Mouse (Mus musculus) midbrain, postnatal 0 days (tissue): ENCODE measurements around the gene Pigc. TPM values are rescaled to one million over a fixed set of nuclear protein-coding genes. Genes with fewer than 3 reads are reported as not detected.
A peak's percentile ranks its signal among the peaks of the same experiment; 100 is the strongest.

Experiments used
- ATAC-seq: fragments of 200-750 bp; cut with Nextera tagmentation; 2 replicates; pipeline ENCODE4 v1.8.0; 2017; ENCODE audit warnings: moderate number of reproducible peaks, mild to moderate bottlenecking, moderate TSS enrichment, moderate library complexity; ENCODE audit not compliant: low FRiP score
- DNase-seq: peaks from one replicate; pipeline ENCODE4 v3.0.0-alpha.2; 2015; ENCODE audit warnings: low spot score
- H3K27ac ChIP-seq: fragments of 300-500 bp; sonication (generic); 2 replicates; pipeline ENCODE4 v1.5.1; 2014; ENCODE audit warnings: low read depth, mild to moderate bottlenecking, low read length, mixed read lengths
- H3K27me3 ChIP-seq: fragments of 300-500 bp; sonication (generic); 2 replicates; pipeline ENCODE4 v1.6.1; 2014; ENCODE audit warnings: low read length, control low read depth, mixed read lengths; ENCODE audit not compliant: insufficient read depth
- H3K36me3 ChIP-seq: fragments of 300-500 bp; sonication (generic); 2 replicates; pipeline ENCODE4 v1.6.1; 2014; ENCODE audit warnings: low read length, control low read depth, mixed read lengths; ENCODE audit not compliant: insufficient read depth
- H3K4me1 ChIP-seq: fragments of 300-500 bp; sonication (generic); 2 replicates; pipeline ENCODE4 v1.6.1; 2014; ENCODE audit warnings: mild to moderate bottlenecking, control low read depth, antibody characterized with exemption, low read length, mixed read lengths; ENCODE audit not compliant: insufficient read depth
- H3K4me2 ChIP-seq: fragments of 300-500 bp; sonication (generic); 2 replicates; pipeline ENCODE4 v1.6.1; 2014; ENCODE audit warnings: low read depth, mild to moderate bottlenecking, low read length, mixed read lengths; ENCODE audit not compliant: poor library complexity, severe bottlenecking
- H3K4me3 ChIP-seq: fragments of 300-500 bp; sonication (generic); 2 replicates; pipeline ENCODE4 v1.5.1; 2014; ENCODE audit warnings: low read depth, mild to moderate bottlenecking, low read length, moderate library complexity
- H3K9ac ChIP-seq: fragments of 300-500 bp; sonication (generic); replicated peaks from 2 replicates; pipeline ENCODE4 v1.6.1; 2014; ENCODE audit warnings: mild to moderate bottlenecking, low read length, moderate library complexity, mixed read lengths; ENCODE audit not compliant: poor library complexity, severe bottlenecking
- H3K9me3 ChIP-seq: fragments of 300-500 bp; sonication (generic); 2 replicates; pipeline ENCODE4 v1.6.1; 2016; ENCODE audit warnings: low read length, control low read depth
- CTCF ChIP-seq: IDR thresholded peaks from 2 replicates; pipeline ENCODE4 v1.5.1; 2016; ENCODE audit warnings: antibody characterized with exemption, mild to moderate bottlenecking
- WGBS: fragments of 180-500 bp; shearing (Covaris S2); extraction: QIAGEN DNeasy Blood & Tissue Kit; methylation state at CpG from one replicate; pipeline ENCODE4 v1.1.7; 2014; 5-methylcytosine and 5-hydroxymethylcytosine counted together
- polyA plus RNA-seq: library from polyadenylated mRNA; unstranded; fragments of >200 nt; fragmentation: Nextera tagmentation; extraction: Ambion mirVana; gene quantifications from 2 replicates; pipeline ENCODE4 v1.2.1, GENCODE M21; 2015
- total RNA-seq: library from RNA; depleted of rRNA; stranded (reverse); fragments of >200 nt; gene quantifications from 2 replicates; pipeline ENCODE4 v1.2.3, GENCODE M21; 2014

Pigc gene
- total and polyA plus RNA-seq, 2 experiments from 2014 or later: 14.5 to 22.6 TPM

DNA sequence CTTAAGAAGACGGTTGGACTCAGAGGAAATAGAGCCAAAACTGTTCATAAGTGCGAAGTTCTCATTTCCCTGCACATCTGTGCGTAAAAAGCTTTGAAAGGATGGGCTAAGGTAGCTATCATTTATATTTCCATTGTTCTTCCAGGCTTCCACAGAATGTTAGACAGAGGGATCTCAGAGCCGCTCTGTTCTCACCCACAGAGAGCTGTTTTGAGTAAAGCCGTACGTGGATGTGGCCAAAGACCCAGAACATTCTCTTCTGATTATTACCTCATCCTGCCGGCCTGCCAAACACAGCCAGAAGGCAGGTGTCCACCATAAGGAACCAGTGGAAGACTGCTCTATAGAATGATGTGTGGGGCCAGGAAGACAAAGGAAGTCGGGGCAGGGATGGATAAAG is 32.3 kb downstream of the Pigc start:
- ATAC-seq: no peak
- H3K36me3 ChIP-seq: no peaks in the 10 kb centered on the region
- 71% methylated on average over 8 of the region's 8 CpGs for WGBS

GRCm38 (mm10) chr1:162003729-162004517 is 34.9 kb downstream of the Pigc start:
- peaks cover 5% of the 10 kb centered on the region; the same call in 1 of the 2 replicates for H3K4me1 ChIP-seq
- no peak overlapping the region for H3K4me2 ChIP-seq
- no peak overlapping the region for H3K27ac ChIP-seq
- ATAC-seq (no peak), DNase-seq (no peak)
- H3K36me3 ChIP-seq: no peaks in the 10 kb centered on the region
- no peak overlapping the region for H3K4me3 ChIP-seq
- WGBS: 58% methylated on average over 14 of the region's 14 CpGs
- H3K9me3 ChIP-seq: no peaks in the 10 kb centered on the region
- no peak for TF ChIP-seq CTCF
- no peak overlapping the region for H3K9ac ChIP-seq
- no peaks in the 10 kb centered on the region for H3K27me3 ChIP-seq

More for the DNA sequence above, 32.3 kb downstream of the Pigc start:
- no peaks in the 10 kb centered on the region for H3K27me3 ChIP-seq
- H3K27ac ChIP-seq: 0 out of 2 replicates have a peak overlapping the region, but pooled peaks have one; percentile 12
- TF ChIP-seq CTCF: no peak
- H3K9ac ChIP-seq: no peak overlapping the region
- H3K4me2 ChIP-seq: no peak overlapping the region
- DNase-seq: no peak
- no peak overlapping the region for H3K4me3 ChIP-seq
- H3K9me3 ChIP-seq: no peaks in the 10 kb centered on the region
- peaks cover 3% of the 10 kb centered on the region; the same call in 1 of the 2 replicates for H3K4me1 ChIP-seq

GRCm38 (mm10) chr1:162004518-162004780 is 35.5 kb downstream of the Pigc start:
- Histone ChIP-seq H3K27me3 (no peaks in the 10 kb centered on the region), H3K9ac (no peak overlapping the region), H3K27ac (no peak overlapping the region; the same call in 1 of the 2 replicates), H3K36me3 (no peaks in the 10 kb centered on the region), H3K4me2 (no peak overlapping the region), H3K9me3 (no peaks in the 10 kb centered on the region), H3K4me3 (no peak overlapping the region), H3K4me1 (peaks cover 8% of the 10 kb centered on the region; the same call in 1 of the 2 replicates)
- ATAC-seq (no peak), DNase-seq (no peak)
- no peak for TF ChIP-seq CTCF
- 46% methylated on average over 7 of the region's 7 CpGs for WGBS

DNA sequence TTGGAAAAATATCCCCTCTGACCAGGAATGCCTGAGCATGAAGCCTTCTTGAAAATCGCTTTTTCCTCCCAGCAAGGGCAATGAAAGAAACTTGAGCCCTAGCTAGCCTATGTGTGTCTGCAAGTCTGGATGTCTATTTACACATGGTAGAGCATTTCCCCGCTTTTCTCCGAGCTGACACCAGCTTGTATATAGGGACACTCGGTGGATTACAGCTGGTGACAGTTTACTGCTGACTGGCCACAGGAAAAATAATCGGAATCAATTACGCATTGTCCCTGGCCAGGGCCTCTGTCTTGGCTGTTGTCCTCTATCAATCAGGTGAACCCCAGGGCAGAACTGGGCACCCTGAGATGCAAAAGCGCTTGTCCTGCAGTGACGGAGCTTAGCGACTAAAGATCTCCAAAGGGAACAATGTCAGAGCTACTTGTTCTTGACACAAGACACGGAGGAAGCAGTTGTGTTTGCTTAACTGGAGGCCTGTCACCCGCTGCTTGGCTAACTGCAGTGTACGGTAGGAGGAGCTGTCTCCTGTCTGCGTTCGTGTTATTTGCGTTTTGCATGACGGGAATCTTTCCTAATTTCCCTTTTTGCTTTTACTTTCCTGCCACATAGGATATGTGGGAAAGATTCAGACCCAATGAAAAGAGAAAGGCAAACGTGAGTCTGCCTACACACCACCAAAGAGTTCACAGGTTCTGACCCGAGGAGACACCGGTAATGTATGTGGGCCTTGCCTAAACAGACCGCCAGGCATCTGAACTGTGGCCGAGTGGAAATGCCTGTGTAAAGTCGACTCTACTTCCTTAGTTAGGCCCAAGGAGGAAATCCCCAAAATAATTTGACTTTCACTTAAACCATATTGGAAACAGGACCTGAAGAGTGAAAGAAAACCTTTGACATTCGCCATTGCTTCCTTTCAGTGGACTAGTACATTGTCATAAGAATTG is 36.1 kb downstream of the Pigc start:
- WGBS: 55% methylated on average over 23 of the region's 23 CpGs
- TF ChIP-seq CTCF: peak; percentile 58
- H3K9ac ChIP-seq: no peak overlapping the region
- no peaks in the 10 kb centered on the region for H3K27me3 ChIP-seq
- no peaks in the 10 kb centered on the region for H3K9me3 ChIP-seq
- peak; percentile 64 for DNase-seq
- no peak overlapping the region; the same call in 1 of the 2 replicates for H3K27ac ChIP-seq
- no peak for ATAC-seq
- H3K36me3 ChIP-seq: peaks cover under 1% of the 10 kb centered on the region; the same call in 1 of the 2 replicates
- no peak overlapping the region for H3K4me3 ChIP-seq
- H3K4me2 ChIP-seq: no peak overlapping the region
- peaks cover 8% of the 10 kb centered on the region; the same call in 1 of the 2 replicates for H3K4me1 ChIP-seq

DNA sequence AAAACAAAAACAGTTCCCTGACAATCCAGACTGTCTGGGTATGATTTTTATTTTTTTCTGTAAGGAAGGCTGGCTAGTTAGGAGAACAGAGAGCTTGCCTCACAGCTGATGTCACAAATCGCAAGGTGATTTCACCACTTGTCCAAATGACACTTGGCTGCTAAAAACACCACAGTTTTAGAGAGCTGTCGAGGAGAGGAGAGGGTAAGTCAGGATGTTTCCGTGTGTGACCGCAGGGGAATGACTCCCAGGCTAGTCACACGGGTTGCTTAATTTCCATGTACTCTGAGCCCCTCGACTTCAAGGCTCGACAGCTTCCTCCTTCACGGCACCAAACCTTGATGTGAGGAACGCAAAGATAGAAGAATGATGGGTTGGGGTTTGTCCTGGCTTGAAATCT is 37.1 kb downstream of the Pigc start:
- ATAC-seq (no peak), DNase-seq (no peak)
- no peak overlapping the region for H3K27ac ChIP-seq
- WGBS: 90% methylated on average over 9 of the region's 9 CpGs
- no peaks in the 10 kb centered on the region for H3K9me3 ChIP-seq
- H3K27me3 ChIP-seq: no peaks in the 10 kb centered on the region
- H3K9ac ChIP-seq: no peak overlapping the region
- no peak overlapping the region for H3K4me3 ChIP-seq
- peaks cover 8% of the 10 kb centered on the region; the same call in 1 of the 2 replicates for H3K4me1 ChIP-seq
- no peak for TF ChIP-seq CTCF
- H3K4me2 ChIP-seq: no peak overlapping the region
- peaks cover 4% of the 10 kb centered on the region; the same call in 1 of the 2 replicates for H3K36me3 ChIP-seq
